Mouse (Mus musculus) embryonic facial prominence, embryonic 12.5 days (tissue): ENCODE measurements around the gene Dedd. TPM values are rescaled to one million over a fixed set of nuclear protein-coding genes. Genes with fewer than 3 reads are reported as not detected.
"Not testable (repeated sequence)": the region's sequence is repeated elsewhere in the genome, so short reads cannot be mapped to it uniquely, and the experiment has no call there.

Experiments used
- ATAC-seq: fragments of 200-750 bp; cut with Nextera tagmentation; 2 replicates; pipeline ENCODE4 v1.8.0; 2017; ENCODE audit not compliant: insufficient number of reproducible peaks, insufficient read depth, low FRiP score, low TSS enrichment
- H3K27ac ChIP-seq: fragments of 300-500 bp; sonication (generic); 2 replicates; pipeline ENCODE4 v1.5.1; 2016; ENCODE audit warnings: mild to moderate bottlenecking
- H3K27me3 ChIP-seq: fragments of 300-500 bp; sonication (generic); 2 replicates; pipeline ENCODE4 v1.6.1; 2016; ENCODE audit warnings: mild to moderate bottlenecking, moderate library complexity
- H3K36me3 ChIP-seq: fragments of 300-500 bp; sonication (generic); 2 replicates; pipeline ENCODE4 v1.6.1; 2016; ENCODE audit warnings: mild to moderate bottlenecking
- H3K4me1 ChIP-seq: fragments of 300-500 bp; sonication (generic); 2 replicates; pipeline ENCODE4 v1.6.1; 2016
- H3K4me2 ChIP-seq: fragments of 300-500 bp; sonication (generic); replicated peaks from 2 replicates; pipeline ENCODE4 v1.6.1; 2016; ENCODE audit warnings: mild to moderate bottlenecking, moderate library complexity
- H3K4me3 ChIP-seq: fragments of 300-500 bp; sonication (generic); 2 replicates; pipeline ENCODE4 v1.5.1; 2016; ENCODE audit warnings: mild to moderate bottlenecking
- H3K9ac ChIP-seq: fragments of 300-500 bp; sonication (generic); 2 replicates; pipeline ENCODE4 v1.6.1; 2016; ENCODE audit warnings: mild to moderate bottlenecking, moderate library complexity
- H3K9me3 ChIP-seq: fragments of 300-500 bp; sonication (generic); 2 replicates; pipeline ENCODE4 v1.6.1; 2016; ENCODE audit warnings: mild to moderate bottlenecking, moderate library complexity
- WGBS: fragments of 180-500 bp; shearing (Covaris S2); methylation state at CpG from one replicate; pipeline ENCODE4 v1.1.7; 2016; 5-methylcytosine and 5-hydroxymethylcytosine counted together
- polyA plus RNA-seq: library from polyadenylated mRNA; unstranded; fragments of >200 nt; fragmentation: Nextera tagmentation; extraction: Ambion mirVana; gene quantifications from 2 replicates; pipeline ENCODE4 v1.2.1, GENCODE M21; 2016

Dedd gene
- polyA plus RNA-seq, 1 experiment from 2014 or later, result 61.8 TPM

DNA sequence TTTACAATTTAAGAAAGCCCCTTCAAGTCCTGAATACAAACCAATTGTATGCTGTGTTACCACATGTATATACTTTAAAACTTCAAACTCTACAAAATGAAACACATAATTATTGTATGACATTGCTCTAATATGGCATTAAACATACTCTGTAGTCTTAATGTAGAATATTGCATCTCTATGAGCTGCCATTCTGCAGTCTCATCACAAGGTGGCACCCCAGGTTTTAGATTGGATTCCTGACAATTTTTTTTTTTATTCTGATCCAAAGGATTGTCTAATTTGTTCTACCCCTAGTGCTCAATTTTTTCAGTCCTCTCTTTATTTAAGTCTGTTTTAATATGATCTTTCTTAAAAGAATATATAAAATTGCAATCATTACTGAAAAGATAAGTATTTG, 7.5 kb upstream of the Dedd start:
- Histone ChIP-seq H3K4me3 (no peak overlapping the region), H3K9me3 (no peaks in the 10 kb centered on the region), H3K27me3 (no peaks in the 10 kb centered on the region), H3K36me3 (no peaks in the 10 kb centered on the region), H3K4me1 (no peaks in the 10 kb centered on the region), H3K27ac (no peak overlapping the region), H3K9ac (no peak overlapping the region), H3K4me2 (no peak overlapping the region)
- no peak for ATAC-seq

DNA sequence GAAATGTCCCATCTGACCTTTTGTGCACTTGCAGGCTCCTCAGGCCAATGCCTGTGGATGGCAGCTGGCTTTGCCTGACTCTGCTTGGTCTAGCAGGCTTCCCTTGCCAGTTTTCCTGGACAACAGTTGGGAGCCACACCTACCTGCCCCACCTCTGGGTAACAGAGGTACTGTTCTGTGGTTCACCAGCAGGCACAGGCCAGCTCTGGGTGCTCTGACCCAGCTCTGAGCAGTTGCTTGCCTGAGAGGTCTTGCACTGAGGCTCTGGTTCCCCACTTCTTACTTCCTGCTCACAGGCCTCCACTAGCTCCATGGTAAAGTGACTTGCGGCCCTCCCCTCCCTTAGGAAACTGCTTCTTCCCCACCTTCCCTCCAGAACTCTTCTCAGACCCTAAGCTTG, 6.9 kb upstream of the Dedd start:
- ATAC-seq, result 0 out of 2 replicates have a peak, but pooled peaks have one; percentile 41
- WGBS, result 75% methylated on average over 1 of the region's 1 CpGs
- H3K4me3 ChIP-seq, result no peak overlapping the region
- H3K4me2 ChIP-seq, result no peak overlapping the region
- no peak overlapping the region for H3K9ac ChIP-seq
- no peaks in the 10 kb centered on the region for H3K27me3 ChIP-seq
- no peaks in the 10 kb centered on the region for H3K9me3 ChIP-seq
- H3K4me1 ChIP-seq, result no peaks in the 10 kb centered on the region
- no peak overlapping the region for H3K27ac ChIP-seq
- no peaks in the 10 kb centered on the region for H3K36me3 ChIP-seq

DNA sequence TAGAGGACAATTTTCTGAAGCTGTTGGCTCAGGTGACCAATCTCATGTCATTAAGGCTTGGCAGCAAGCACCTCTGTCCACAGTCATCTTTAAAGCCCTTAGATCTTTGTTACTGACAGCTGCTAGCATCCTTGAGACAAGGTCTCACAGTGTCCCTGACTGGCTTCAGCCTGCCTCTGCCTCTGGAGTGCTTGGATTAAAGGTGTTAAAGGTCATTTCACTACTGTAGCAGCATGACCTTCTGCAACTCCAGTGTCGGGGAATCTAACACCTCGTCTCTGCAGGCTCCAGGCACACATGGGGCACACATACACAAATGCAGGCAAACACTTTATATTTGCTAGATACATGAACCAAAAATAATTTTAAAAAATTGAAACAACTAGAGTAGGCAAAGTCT, 3.4 kb upstream of the Dedd start:
- H3K4me1 ChIP-seq, result peaks cover 15% of the 10 kb centered on the region
- no peak for ATAC-seq
- H3K27me3 ChIP-seq, result no peaks in the 10 kb centered on the region
- no peak overlapping the region for H3K4me3 ChIP-seq
- no peak overlapping the region for H3K4me2 ChIP-seq
- 75% methylated on average over 2 of the region's 2 CpGs for WGBS
- no peak overlapping the region for H3K27ac ChIP-seq
- H3K9me3 ChIP-seq, result no peaks in the 10 kb centered on the region
- no peaks in the 10 kb centered on the region for H3K36me3 ChIP-seq
- no peak overlapping the region for H3K9ac ChIP-seq

DNA sequence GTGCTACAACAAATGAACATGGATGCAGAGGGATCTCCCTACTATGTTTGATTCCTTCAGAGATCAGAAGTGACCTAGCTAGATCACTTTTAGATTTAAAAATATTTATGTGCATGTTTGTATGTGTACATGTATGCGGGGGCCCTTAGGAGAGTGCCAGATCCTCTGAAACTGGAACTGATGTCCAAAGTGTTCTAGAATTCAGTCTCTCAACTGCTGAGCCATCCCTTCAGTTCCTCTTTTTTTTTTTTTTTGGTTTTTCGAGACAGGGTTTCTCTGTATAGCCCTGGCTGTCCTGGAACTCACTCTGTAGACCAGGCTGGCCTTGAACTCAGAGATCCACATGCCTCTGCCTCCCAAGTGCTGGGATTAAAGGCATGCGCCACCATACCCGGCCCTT, 2.4 kb upstream of the Dedd start:
- not testable (repeated sequence) for H3K36me3 ChIP-seq, H3K4me3 ChIP-seq, ATAC-seq, H3K9me3 ChIP-seq, H3K4me2 ChIP-seq, H3K27ac ChIP-seq, H3K27me3 ChIP-seq, H3K9ac ChIP-seq
- WGBS, result 85% methylated on average over 4 of the region's 4 CpGs
- peaks cover 21% of the 10 kb centered on the region for H3K4me1 ChIP-seq

DNA sequence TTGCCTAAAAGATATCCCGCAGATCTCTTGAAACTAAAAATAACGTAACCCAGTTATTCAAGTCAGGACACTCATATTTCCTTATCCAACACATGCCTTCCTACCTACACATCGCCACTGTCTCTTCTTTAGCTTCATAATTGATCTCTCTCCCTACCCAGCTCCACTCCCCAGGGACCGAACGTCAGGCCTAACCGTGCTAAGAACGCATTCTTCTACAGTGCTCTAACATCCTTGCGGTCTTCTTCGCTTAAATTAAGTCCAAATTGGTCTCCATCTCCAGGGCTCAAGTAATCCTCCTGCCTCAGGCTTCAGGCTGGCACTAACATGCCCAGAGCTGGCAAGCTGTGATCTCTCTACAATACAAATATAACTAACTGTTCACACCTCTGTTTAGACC, 701 bp upstream of the Dedd start:
- Histone ChIP-seq H3K4me1 (peaks cover 21% of the 10 kb centered on the region), H3K36me3 (no peaks in the 10 kb centered on the region), H3K4me3 (peak overlapping the region; percentile 85), H3K4me2 (peak overlapping the region; percentile 65), H3K27me3 (no peaks in the 10 kb centered on the region), H3K27ac (peak overlapping the region; percentile 99), H3K9me3 (no peaks in the 10 kb centered on the region), H3K9ac (peak overlapping the region; percentile 92)
- ATAC-seq, result no peak
- WGBS, result 31% methylated on average over 9 of the region's 9 CpGs

DNA sequence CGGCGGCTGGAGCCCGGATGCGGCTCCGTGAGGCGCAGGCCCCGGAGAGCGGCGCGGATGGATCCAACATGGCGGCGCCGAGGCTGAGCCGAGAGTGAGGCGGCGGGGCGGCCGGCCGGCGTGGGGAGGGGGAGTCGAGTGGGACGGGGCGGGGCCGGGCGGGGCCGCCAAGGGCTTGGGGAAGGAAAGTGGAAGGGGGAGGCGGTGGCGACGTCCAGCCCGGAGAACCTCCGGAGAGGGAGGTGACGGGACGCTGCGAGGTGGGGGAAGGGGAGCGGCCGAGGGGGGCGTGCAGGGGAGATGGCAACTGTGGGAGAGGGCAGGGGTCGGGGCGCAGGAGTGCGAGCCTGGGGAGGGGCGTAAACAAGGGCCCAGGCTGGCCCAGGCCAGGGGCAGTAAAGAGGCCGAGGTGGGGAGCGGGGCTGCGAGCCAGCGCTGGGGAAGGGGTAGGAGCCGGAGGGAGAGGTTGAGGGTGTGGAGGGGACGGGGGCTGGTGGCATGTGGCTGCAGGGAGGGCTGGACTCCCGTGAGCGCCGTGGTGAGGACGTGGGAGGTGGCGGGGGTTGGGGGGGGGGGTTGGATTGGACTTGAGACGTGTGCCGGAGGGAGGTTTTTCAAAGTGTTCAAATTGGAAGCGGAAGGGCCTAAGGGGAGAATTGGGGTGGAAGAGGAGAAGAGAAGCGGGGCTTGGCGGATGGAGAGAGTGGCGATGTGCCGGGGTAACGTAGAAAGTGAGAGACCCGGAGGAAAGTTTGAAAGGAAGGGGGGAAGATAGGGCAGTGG, 679 bp downstream of the Dedd start:
- ATAC-seq, result peak; percentile 89
- Histone ChIP-seq H3K36me3 (no peaks in the 10 kb centered on the region; the same call in 1 of the 2 replicates), H3K9me3 (no peaks in the 10 kb centered on the region), H3K4me2 (peak overlapping the region; percentile 65), H3K4me1 (peaks cover 21% of the 10 kb centered on the region), H3K9ac (peak overlapping the region; percentile 92), H3K27ac (peak overlapping the region; percentile 99), H3K4me3 (peak overlapping the region; percentile 85), H3K27me3 (no peaks in the 10 kb centered on the region)
- WGBS, result under 1% methylated on average over 49 of the region's 61 CpGs

DNA sequence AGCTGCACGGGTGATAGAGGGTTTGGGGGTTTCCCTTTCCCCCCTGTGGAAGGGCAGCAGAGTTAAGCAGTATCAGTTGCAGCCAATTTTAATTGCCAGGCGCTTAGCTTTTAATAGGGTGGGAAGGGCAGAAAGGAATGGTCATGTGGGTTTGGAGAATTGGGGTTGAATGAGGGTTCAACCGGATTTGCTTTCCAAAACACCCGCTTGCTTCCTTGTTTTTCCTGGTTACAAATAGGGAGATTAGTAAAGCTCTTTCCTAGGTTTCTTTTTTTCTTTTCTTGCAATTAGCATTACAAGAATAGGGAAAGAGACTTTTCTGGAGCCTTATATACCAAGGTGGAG, 1.2 kb downstream of the Dedd start:
- H3K9ac ChIP-seq, result peak overlapping the region; percentile 92
- no peaks in the 10 kb centered on the region; the same call in 1 of the 2 replicates for H3K36me3 ChIP-seq
- peak; percentile 4; the same call in 1 of the 2 replicates for ATAC-seq
- H3K9me3 ChIP-seq, result no peaks in the 10 kb centered on the region
- peak overlapping the region; percentile 99 for H3K27ac ChIP-seq
- WGBS, result 0% methylated on average over 4 of the region's 4 CpGs
- H3K4me1 ChIP-seq, result peaks cover 21% of the 10 kb centered on the region
- no peaks in the 10 kb centered on the region for H3K27me3 ChIP-seq
- H3K4me2 ChIP-seq, result peak overlapping the region; percentile 65
- H3K4me3 ChIP-seq, result peak overlapping the region; percentile 85

DNA sequence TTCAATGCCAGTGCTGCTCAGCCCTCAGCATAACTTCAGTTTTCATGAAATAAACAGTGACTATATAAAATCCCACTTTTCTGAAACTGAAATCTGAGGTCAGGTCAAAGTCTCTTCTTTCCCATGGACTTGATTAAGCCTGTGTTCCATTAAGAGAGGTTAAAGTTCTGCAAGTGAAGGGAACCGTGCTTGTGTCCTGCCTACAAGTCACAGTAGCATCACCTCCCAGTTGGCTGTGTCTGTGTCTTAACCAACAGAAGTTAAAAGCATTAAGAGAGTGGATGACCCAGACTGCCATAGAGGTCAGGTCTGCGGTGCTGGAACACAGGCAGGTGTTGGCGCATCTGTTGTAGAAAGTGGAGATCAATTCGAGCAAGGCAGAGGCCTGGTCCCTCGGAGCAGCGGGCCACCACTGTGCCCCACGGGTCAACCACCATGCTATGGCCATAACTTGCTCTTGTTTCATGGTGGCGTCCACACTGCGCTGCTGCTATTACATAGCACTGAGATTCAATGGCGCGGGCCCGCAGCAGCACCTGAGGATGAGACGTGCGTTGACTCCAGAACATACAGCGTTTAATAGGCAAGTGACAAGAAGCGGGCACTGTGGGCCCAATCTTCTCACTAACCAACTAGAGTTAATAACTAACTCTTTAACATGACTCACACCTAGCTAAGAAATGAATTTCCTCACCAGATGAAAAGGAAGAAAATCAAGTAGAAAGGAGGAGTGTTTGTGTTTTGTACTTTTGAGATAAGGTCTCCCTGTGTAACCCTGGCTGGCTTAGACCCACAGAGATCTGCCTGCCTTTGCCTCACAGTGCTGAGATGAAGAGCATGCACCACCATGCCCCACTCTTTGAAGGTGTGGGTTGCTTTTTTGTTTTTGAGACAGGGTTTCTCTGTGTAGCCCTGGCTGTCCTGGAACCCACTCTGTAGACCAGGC, 13.6 kb downstream of the Dedd start:
- no peaks in the 10 kb centered on the region for H3K27me3 ChIP-seq
- no peak overlapping the region for H3K9ac ChIP-seq
- H3K4me3 ChIP-seq, result no peak overlapping the region
- peaks cover 7% of the 10 kb centered on the region; the same call in 1 of the 2 replicates for H3K9me3 ChIP-seq
- no peak overlapping the region for H3K27ac ChIP-seq
- ATAC-seq, result no peak
- WGBS, result 95% methylated on average over 16 of the region's 16 CpGs
- peaks cover 60% of the 10 kb centered on the region for H3K36me3 ChIP-seq
- peaks cover 18% of the 10 kb centered on the region; the same call in 1 of the 2 replicates for H3K4me1 ChIP-seq
- H3K4me2 ChIP-seq, result no peak overlapping the region

DNA sequence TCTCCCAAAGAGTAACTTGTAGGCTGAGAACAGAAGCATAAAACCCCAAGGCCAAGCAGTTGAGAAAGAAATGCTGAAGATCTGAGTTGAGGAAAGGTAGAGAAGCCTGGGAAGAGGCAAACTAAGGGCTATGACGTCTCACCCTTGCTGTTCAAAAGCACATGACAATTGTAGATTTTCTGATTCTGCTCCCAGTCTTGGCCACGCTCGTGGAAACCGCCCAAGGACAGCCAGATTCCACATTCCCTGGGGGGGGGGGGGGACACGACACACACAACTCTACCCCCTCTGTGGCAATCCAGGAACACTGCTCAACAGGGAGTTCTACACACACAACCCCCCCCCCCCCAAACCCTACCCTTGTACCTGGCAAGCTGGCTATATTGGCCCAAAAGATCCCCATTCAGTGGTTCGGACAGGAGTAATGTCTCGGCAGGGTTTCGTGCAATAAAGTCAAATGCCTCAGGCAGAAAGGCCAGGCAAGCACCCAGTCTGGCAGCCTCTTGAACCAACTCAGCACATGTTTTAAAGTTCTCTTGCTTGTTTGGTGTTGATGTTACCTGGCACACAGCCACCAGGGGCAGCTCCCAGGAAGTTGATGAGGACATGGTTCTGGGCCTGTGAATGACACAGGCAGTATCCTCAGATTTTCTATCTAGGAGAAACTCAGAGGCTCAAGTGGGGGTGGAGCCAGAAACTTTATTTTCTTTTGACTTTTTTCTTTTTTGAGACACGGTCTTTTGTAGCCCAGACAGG, 15.2 kb downstream of the Dedd start:
- Histone ChIP-seq H3K27ac (no peak overlapping the region), H3K4me2 (peak overlapping the region; percentile 89), H3K36me3 (peaks cover 44% of the 10 kb centered on the region), H3K4me1 (peaks cover 18% of the 10 kb centered on the region; the same call in 1 of the 2 replicates), H3K9me3 (peaks cover 7% of the 10 kb centered on the region; the same call in 1 of the 2 replicates), H3K27me3 (no peaks in the 10 kb centered on the region), H3K4me3 (peak overlapping the region; percentile 73), H3K9ac (no peak overlapping the region)
- no peak for ATAC-seq
- 82% methylated on average over 9 of the region's 9 CpGs for WGBS

DNA sequence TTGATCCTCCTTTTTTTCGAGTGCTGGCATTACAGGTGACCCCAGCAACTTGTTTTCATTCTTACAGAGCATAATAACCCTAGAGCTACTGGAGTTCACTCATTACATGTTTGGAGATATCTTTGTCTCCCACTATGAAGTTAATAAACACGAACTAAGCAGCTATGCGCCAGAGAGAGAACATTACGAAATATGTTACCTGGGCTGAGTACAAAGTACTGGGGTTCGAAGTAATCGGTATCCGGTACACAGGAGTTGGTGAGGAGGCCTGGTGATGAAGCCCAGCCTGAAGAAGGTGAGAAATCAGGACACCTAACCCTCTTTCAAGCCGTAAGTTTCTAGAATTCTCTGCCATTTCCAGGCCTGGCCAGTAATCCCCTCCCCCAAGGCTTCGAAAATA, 15.8 kb downstream of the Dedd start:
- WGBS, result 77% methylated on average over 9 of the region's 9 CpGs
- peak overlapping the region; percentile 76 for H3K9ac ChIP-seq
- H3K9me3 ChIP-seq, result peaks cover 7% of the 10 kb centered on the region; the same call in 1 of the 2 replicates
- H3K27ac ChIP-seq, result no peak overlapping the region
- peaks cover 38% of the 10 kb centered on the region for H3K36me3 ChIP-seq
- H3K4me1 ChIP-seq, result peaks cover 18% of the 10 kb centered on the region; the same call in 1 of the 2 replicates
- ATAC-seq, result no peak
- peak overlapping the region; percentile 89 for H3K4me2 ChIP-seq
- no peaks in the 10 kb centered on the region for H3K27me3 ChIP-seq
- peak overlapping the region; percentile 73 for H3K4me3 ChIP-seq
